Mouse (Mus musculus) midbrain, embryonic 16.5 days (tissue): ENCODE data around the gene Cog2. TPM values are rescaled to one million over a fixed set of nuclear protein-coding genes. Genes with fewer than 3 reads are reported as not detected.
A peak's percentile ranks its signal among the peaks of the same experiment; 100 is the strongest.

Source experiments
- ATAC-seq: fragments of 200-750 bp; cut with Nextera tagmentation; 2 replicates; pipeline ENCODE4 v1.8.0; 2017; ENCODE audit warnings: moderate TSS enrichment
- H3K27ac ChIP-seq: fragments of 300-500 bp; sonication (generic); 2 replicates; pipeline ENCODE4 v1.5.1; 2014; ENCODE audit warnings: mild to moderate bottlenecking, low read length, mixed read lengths
- H3K27me3 ChIP-seq: fragments of 300-500 bp; sonication (generic); 2 replicates; pipeline ENCODE4 v1.6.1; 2014; ENCODE audit warnings: low read depth, low read length, mixed read lengths; ENCODE audit not compliant: control insufficient read depth, insufficient read depth
- H3K36me3 ChIP-seq: fragments of 300-500 bp; sonication (generic); 2 replicates; pipeline ENCODE4 v1.6.1; 2014; ENCODE audit warnings: mild to moderate bottlenecking, low read length, moderate library complexity, mixed read lengths; ENCODE audit not compliant: control insufficient read depth, insufficient read depth
- H3K4me1 ChIP-seq: fragments of 300-500 bp; sonication (generic); 2 replicates; pipeline ENCODE4 v1.6.1; 2014; ENCODE audit warnings: mild to moderate bottlenecking, low read length, mixed read lengths; ENCODE audit not compliant: control insufficient read depth, insufficient read depth
- H3K4me2 ChIP-seq: fragments of 300-500 bp; sonication (generic); 2 replicates; pipeline ENCODE4 v1.6.1; 2014; ENCODE audit warnings: mild to moderate bottlenecking, low read length, mixed read lengths
- H3K4me3 ChIP-seq: fragments of 300-500 bp; sonication (generic); 2 replicates; pipeline ENCODE4 v1.5.1; 2014; ENCODE audit warnings: low read depth, mild to moderate bottlenecking, low read length, moderate library complexity, mixed read lengths
- H3K9ac ChIP-seq: fragments of 300-500 bp; sonication (generic); 2 replicates; pipeline ENCODE4 v1.6.1; 2014; ENCODE audit warnings: low read depth, low read length, mixed read lengths
- H3K9me3 ChIP-seq: fragments of 300-500 bp; sonication (generic); replicated peaks from 2 replicates; pipeline ENCODE4 v1.6.1; 2014; ENCODE audit warnings: mild to moderate bottlenecking, low read length, mixed read lengths; ENCODE audit not compliant: control insufficient read depth, poor library complexity, severe bottlenecking
- WGBS: fragments of 180-500 bp; shearing (Covaris S2); extraction: QIAGEN DNeasy Blood & Tissue Kit; methylation state at CpG from one replicate; pipeline ENCODE4 v1.1.7; 2014; 5-methylcytosine and 5-hydroxymethylcytosine counted together
- polyA plus RNA-seq: library from polyadenylated mRNA; unstranded; fragments of >200 nt; fragmentation: Nextera tagmentation; extraction: Ambion mirVana; gene quantifications from 2 replicates; pipeline ENCODE4 v1.2.1, GENCODE M21; 2015

The Cog2 gene
- polyA plus RNA-seq, 1 experiment from 2014 or later, result 33.0 TPM

GRCm38 (mm10) chr8:124569593-124569992 is 49.0 kb downstream of the Cog2 start, which contains the start of gene Agt:
Gene Agt, minus strand, starts transcription at chr8:124569706.
- Histone ChIP-seq H3K9me3 (no peaks in the 10 kb centered on the region), H3K4me1 (no peaks in the 10 kb centered on the region; the same call in 1 of the 2 replicates), H3K36me3 (no peaks in the 10 kb centered on the region), H3K27me3 (peaks cover 3% of the 10 kb centered on the region; the same call in 1 of the 2 replicates), H3K9ac (no peak within 1 kb of the TSS), H3K4me3 (no peak within 1 kb of the TSS), H3K4me2 (no peak within 1 kb of the TSS), H3K27ac (no peak within 1 kb of the TSS)
- ATAC-seq, result no peak
- WGBS, result 78% methylated on average over 2 of the region's 2 CpGs

- H3K36me3 ChIP-seq, result no peaks in the 10 kb centered on the region
- no peak overlapping the region for H3K27ac ChIP-seq
- no peak for ATAC-seq
- H3K27me3 ChIP-seq, result peaks cover 3% of the 10 kb centered on the region; the same call in 1 of the 2 replicates
- H3K4me2 ChIP-seq, result no peak overlapping the region
- no peak overlapping the region for H3K4me3 ChIP-seq
- H3K9ac ChIP-seq, result no peak overlapping the region
- no peaks in the 10 kb centered on the region; the same call in 1 of the 2 replicates for H3K4me1 ChIP-seq
- WGBS, result 70% methylated on average over 8 of the region's 8 CpGs
- no peaks in the 10 kb centered on the region for H3K9me3 ChIP-seq
These were observed 51.3 kb downstream of the Cog2 start for GRCm38 (mm10) chr8:124571732-124572429.

- H3K27me3 ChIP-seq, result peaks cover under 1% of the 10 kb centered on the region; the same call in 1 of the 2 replicates
- H3K9me3 ChIP-seq, result no peaks in the 10 kb centered on the region
- no peaks in the 10 kb centered on the region for H3K36me3 ChIP-seq
- H3K4me1 ChIP-seq, result no peaks in the 10 kb centered on the region; the same call in 1 of the 2 replicates
- no peak overlapping the region for H3K9ac ChIP-seq
- no peak for ATAC-seq
- H3K27ac ChIP-seq, result no peak overlapping the region
- H3K4me2 ChIP-seq, result no peak overlapping the region
- H3K4me3 ChIP-seq, result no peak overlapping the region
These were observed 51.8 kb downstream of the Cog2 start for GRCm38 (mm10) chr8:124572430-124572775.

GRCm38 (mm10) chr8:124573552-124574340 is 53.2 kb downstream of the Cog2 start:
- no peaks in the 10 kb centered on the region for H3K27me3 ChIP-seq
- H3K4me3 ChIP-seq, result no peak overlapping the region
- H3K9me3 ChIP-seq, result no peaks in the 10 kb centered on the region
- no peak overlapping the region for H3K4me2 ChIP-seq
- no peak overlapping the region for H3K27ac ChIP-seq
- no peak overlapping the region for H3K9ac ChIP-seq
- H3K36me3 ChIP-seq, result no peaks in the 10 kb centered on the region
- no peaks in the 10 kb centered on the region; the same call in 1 of the 2 replicates for H3K4me1 ChIP-seq
- WGBS, result 59% methylated on average over 15 of the region's 15 CpGs
- 0 out of 2 replicates have a peak, but pooled peaks have one; percentile 25 for ATAC-seq

- H3K9ac ChIP-seq, result no peak within 1 kb of the TSS
- no peak within 1 kb of the TSS for H3K27ac ChIP-seq
- no peak within 1 kb of the TSS for H3K4me2 ChIP-seq
- H3K36me3 ChIP-seq, result no peaks in the 10 kb centered on the region
- H3K4me3 ChIP-seq, result no peak within 1 kb of the TSS
- no peaks in the 10 kb centered on the region for H3K27me3 ChIP-seq
- no peak for ATAC-seq
- H3K4me1 ChIP-seq, result no peaks in the 10 kb centered on the region; the same call in 1 of the 2 replicates
- 92% methylated on average over 8 of the region's 8 CpGs for WGBS
- no peaks in the 10 kb centered on the region for H3K9me3 ChIP-seq
These were observed 55.2 kb downstream of the Cog2 start, which contains the start of gene Capn9 for GRCm38 (mm10) chr8:124575811-124576210. Gene Capn9, plus strand, starts transcription at chr8:124576111.

- Histone ChIP-seq H3K36me3 (no peaks in the 10 kb centered on the region), H3K9me3 (no peaks in the 10 kb centered on the region), H3K4me2 (no peak overlapping the region), H3K27me3 (no peaks in the 10 kb centered on the region), H3K4me1 (no peaks in the 10 kb centered on the region), H3K27ac (no peak overlapping the region), H3K9ac (no peak overlapping the region), H3K4me3 (no peak overlapping the region)
- no peak for ATAC-seq
- WGBS, result 87% methylated on average over 1 of the region's 1 CpGs
These were observed 56.2 kb downstream of the Cog2 start for GRCm38 (mm10) chr8:124576751-124577150.

GRCm38 (mm10) chr8:124585718-124586425 is 65.3 kb downstream of the Cog2 start:
- ATAC-seq, result 0 out of 2 replicates have a peak, but pooled peaks have one; percentile 32
- no peak overlapping the region for H3K4me3 ChIP-seq
- H3K9me3 ChIP-seq, result no peaks in the 10 kb centered on the region
- no peaks in the 10 kb centered on the region for H3K36me3 ChIP-seq
- no peak overlapping the region for H3K9ac ChIP-seq
- no peak overlapping the region for H3K4me2 ChIP-seq
- 41% methylated on average over 2 of the region's 3 CpGs for WGBS
- no peak overlapping the region for H3K27ac ChIP-seq
- H3K27me3 ChIP-seq, result no peaks in the 10 kb centered on the region
- no peaks in the 10 kb centered on the region for H3K4me1 ChIP-seq

- H3K27ac ChIP-seq, result no peak overlapping the region
- WGBS, result 86% methylated on average over 2 of the region's 2 CpGs
- no peak for ATAC-seq
These were observed 66.0 kb downstream of the Cog2 start for GRCm38 (mm10) chr8:124586556-124586955.

More at GRCm38 (mm10) chr8:124586556-124586955, 66.0 kb downstream of the Cog2 start:
- Histone ChIP-seq H3K36me3 (no peaks in the 10 kb centered on the region), H3K9me3 (no peaks in the 10 kb centered on the region), H3K4me2 (no peak overlapping the region), H3K9ac (no peak overlapping the region), H3K27me3 (no peaks in the 10 kb centered on the region), H3K4me3 (no peak overlapping the region), H3K4me1 (no peaks in the 10 kb centered on the region)
